Mouse (Mus musculus) right cerebral cortex, postnatal 25 days (tissue): ENCODE data around the gene Hes2.

Experiments used
- DNase-seq: peaks from one replicate; pipeline ENCODE4 v3.0.0; 2022

The Hes2 gene

DNA sequence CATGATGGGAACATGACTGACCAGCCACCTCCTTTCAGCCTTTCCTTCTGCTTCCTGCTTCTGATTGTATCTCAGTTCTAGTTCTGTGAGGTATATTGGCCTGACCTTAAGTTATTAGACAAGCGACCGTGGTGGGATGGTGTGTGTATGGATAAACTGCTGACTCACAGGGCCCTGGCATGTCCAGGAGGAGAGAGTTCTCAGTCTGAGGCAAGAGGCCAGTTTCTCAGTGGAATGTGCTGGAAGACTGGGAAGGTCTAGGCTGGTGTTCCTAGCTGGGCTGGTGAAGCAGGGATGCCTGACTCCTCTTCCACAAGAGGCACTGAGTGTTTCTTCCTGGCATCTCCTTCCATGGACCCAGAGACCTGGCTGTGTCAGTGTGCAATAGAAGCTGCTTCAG lies 4.1 kb downstream of the Hes2 start:
- DNase-seq = no peak

GRCm38 (mm10) chr4:152165036-152165931 lies 6.6 kb downstream of the Hes2 start:
- peak; percentile 49 for DNase-seq

GRCm38 (mm10) chr4:152168052-152168451 lies 9.4 kb downstream of the Hes2 start:
- DNase-seq = no peak

DNA sequence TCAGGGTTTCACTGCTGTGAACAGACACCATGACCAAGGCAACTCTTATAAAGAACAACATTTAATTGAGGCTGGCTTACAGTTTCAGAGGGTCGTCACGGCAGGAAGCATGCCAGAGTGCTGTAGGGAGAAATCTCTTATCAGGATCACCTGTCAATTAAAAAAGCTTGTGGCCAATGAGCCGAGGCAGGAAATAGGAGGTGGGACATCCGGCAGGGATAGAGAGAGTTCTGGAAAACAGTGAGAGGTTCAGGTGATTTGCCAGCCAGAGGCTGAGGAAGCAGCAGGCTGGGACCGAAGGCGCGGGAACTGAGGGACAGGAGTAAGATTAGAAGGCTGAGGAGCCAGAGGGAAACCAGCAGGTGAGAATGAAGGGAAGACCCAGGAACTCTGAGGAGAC lies 10.4 kb downstream of the Hes2 start:
- no peak for DNase-seq

GRCm38 (mm10) chr4:152170286-152170685 lies 11.6 kb downstream of the Hes2 start:
- no peak for DNase-seq

- no peak for DNase-seq
Observed at GRCm38 (mm10) chr4:152171543-152171942, 12.9 kb downstream of the Hes2 start.

GRCm38 (mm10) chr4:152173041-152173440 lies 14.4 kb downstream of the Hes2 start:
- peak; percentile 68 for DNase-seq

DNA sequence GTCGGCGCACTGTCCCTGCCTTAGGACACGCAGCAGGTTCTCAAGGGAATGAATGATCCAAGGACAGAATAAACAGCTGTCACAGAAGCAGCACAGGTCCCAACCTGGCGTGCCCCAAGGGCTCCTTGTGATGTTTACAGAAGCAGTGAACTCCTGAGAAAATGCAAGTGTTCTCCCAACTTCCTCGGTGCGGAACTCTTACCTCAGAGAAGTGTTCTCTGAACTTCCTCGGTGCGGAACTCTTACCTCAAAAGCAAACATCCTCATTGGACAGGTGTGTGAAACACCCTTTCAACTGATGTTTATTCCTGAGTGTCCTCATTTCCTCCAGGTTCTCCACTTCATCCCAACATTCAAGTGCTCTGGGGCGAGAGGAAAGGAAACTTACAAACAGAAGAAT lies 15.3 kb downstream of the Hes2 start:
- no peak for DNase-seq

DNA sequence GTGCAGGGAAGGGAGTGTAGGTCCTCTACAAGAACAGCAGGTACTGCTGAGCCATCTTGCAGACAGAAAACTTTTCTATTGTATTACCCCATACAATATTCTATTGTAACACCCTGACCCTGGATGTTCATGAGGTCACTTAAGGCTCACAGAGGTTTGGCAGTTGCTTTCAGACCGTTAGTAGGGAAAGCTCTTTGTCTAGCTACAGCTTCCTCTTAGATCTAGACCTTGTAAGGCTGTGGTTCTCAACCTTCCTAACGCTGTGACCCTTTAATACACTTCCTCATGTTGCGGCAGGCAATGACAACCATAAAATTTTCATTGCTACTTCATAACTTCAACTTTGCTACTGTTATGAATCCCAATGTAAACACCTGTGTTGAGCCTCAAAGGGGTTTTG lies 18.0 kb downstream of the Hes2 start:
- no peak for DNase-seq

GRCm38 (mm10) chr4:152177174-152177536 lies 18.5 kb downstream of the Hes2 start:
- no peak for DNase-seq

DNA sequence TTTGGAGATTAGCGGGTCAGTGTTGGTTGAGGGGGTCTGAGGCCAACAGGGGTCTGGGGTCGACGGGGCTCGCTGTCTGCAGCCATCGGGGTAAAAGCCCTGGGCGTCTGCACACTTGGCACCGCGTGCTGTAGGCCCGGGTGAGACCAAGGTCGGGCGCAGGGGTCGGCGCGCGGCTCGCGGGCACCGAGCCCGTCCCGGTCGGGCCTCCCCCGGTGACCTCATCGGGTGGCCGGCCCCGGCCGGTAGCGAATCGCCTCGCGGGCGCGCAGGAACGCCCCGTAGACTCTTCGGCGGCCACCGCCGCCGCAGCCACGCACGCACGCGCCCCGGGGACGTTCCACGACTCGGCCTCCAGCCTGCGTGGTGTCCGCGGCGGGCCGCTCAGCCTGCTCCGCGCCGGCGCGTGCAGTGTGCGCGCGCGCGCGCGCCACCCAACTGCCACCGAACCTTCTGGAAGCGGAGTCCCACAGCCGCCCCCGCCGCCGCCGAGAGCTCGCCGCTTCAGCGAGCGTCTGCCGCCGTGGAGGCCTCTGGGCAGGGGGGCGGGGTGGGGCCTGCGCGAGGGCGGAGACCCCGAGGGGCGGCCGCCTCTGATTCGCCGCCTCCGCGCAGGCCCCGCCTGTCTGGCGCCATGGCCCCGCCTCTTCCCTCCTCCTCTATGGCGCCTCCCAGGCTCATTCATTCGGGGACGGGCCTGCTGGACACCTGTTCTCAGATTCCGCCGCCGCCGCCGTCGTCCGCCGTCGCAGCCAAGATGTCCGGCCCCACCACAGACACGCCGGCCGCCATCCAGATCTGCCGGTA lies 19.1 kb downstream of the Hes2 start, which contains the start of gene Acot7:
TSS of gene Acot7 (plus strand) at position 598 of the 807 bp plus-strand sequence.
- DNase-seq = peak; percentile 94

GRCm38 (mm10) chr4:152178344-152178864 lies 19.7 kb downstream of the Hes2 start:
- peak; percentile 42 for DNase-seq

DNA sequence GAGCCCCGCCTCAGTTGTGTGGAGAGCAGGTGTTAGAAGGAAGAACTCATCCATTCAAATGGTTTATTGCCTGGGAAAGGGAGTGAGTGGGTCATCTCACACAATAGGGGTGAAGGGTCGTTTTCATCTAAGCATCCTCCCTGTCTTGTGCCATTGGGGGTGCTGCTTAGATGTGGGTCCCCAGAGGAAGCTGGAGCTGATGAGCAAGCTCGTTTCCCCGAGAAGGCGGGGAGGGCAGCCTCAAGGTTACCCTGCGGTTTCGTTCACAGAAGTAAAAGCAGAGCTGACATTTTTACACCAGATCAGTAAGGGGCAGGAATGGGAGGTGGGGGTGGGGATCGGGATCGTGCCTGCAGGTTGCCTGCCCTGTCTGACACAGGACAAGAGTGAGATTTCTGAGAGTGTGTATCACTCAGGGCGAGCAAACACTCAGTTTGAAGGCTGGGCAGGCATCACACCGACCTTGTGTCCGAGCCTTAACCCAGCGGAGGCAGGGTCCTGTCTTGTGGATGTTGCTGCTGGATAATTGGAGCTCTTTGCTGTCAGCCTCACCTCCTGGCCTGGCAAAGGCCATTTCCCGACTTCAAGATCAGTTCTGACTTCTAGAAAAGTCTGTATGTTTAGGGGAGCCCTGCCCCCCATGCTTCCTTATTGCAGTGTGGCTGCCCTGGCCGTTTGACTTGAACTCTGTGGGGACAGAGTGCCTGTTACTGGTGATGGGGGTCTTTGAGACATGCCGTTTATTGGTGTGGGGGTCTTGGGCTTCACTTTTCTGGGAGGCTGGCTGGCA lies 20.4 kb downstream of the Hes2 start:
- no peak for DNase-seq

DNA sequence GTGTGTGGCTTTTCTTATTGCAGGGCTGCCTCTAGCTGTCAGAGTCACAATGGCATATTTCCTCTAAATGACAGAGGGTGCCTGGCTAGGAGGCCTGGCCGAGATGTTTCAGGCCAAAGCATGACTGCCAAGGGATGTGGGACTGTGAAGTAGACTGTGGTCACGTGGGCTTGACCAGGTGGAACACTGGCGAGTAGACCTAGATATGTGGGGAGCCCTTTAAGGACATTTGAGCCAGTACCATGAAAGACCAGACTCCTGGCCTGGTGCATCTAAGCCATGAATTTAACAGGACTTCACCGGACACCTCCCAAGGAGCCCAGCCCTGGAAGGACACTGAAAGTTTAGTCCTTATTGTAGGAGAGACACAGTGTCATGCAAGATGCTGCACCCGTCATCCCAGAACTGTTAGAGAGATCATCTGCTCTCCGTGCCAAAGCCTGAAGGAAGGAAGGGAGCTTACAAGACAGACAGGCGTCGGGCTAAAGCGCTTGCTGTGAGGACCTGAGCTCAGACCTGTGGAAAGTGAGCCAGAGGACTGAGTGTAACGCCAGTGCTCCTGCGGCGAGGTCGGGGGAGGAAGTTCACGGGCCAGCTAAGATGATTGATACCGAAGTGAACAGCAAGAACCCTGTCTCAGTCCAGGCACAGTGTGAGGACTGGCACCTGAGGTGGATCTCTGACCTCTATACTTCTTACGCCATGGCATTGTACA lies 21.4 kb downstream of the Hes2 start:
- no peak for DNase-seq

GRCm38 (mm10) chr4:152182205-152182604 lies 23.5 kb downstream of the Hes2 start:
- DNase-seq = no peak

GRCm38 (mm10) chr4:152184353-152185035 lies 25.8 kb downstream of the Hes2 start:
- peak; percentile 36 for DNase-seq

DNA sequence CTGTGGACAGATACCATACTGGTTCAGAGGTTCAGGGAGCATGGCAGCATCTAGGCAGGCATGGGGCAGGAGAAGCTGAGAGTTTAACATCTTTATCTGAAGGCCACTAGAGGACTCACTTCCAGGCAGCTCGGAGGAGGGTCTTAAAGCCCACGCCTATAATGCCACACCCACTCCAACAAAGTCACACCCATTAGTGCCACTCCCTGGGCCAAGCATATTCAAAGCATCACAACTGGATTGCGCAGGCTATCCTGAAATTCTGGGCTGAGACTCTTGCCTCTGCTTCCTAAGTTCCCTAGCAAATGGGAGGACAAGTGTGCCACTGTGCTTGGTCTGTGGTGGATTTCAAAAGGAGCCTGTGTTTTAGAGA lies 26.5 kb downstream of the Hes2 start:
- no peak for DNase-seq

- DNase-seq = no peak
Observed at GRCm38 (mm10) chr4:152185510-152186204, 27.0 kb downstream of the Hes2 start.

DNA sequence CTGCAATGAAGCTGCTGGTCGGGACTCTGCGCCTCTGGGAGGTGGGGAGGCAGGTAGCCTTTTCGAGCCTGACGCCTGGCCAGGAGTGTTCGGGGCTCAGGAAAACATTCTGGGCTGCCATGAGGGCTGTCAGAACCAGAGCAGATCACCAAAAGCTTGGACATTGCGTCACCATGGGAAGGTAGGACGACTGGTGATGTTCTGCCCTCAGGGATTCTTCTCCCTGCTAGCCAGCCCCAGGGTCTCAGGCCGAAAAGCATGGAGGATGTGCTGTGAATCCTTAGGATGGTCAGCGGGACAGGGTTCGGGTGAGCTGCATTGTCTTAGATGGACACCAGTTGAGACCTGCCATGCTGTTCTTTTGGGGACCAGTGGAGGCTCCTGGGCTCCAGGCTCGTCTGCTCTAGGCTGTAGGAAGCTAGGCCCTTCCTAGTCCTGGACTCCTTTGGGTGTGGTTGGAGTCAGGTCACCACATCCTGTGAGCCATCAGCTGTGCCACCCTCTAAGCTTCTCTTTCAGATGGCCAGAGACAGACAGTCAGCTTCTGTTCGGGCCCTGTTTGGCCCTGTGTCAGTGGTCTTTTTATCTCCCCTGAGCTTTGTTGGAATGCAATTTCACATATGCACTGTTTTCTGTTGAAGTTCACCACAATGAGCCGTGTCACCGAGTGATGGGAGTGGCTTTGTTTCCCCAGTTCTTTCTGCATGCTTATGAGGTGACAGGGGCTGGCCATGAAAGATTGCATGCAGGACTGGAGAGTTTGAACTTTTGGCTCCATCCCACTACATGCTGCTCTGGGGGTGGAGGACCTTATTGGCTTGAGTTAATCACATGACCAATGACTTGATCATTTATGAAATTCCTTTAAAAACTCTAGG lies 27.8 kb downstream of the Hes2 start:
- no peak for DNase-seq

DNA sequence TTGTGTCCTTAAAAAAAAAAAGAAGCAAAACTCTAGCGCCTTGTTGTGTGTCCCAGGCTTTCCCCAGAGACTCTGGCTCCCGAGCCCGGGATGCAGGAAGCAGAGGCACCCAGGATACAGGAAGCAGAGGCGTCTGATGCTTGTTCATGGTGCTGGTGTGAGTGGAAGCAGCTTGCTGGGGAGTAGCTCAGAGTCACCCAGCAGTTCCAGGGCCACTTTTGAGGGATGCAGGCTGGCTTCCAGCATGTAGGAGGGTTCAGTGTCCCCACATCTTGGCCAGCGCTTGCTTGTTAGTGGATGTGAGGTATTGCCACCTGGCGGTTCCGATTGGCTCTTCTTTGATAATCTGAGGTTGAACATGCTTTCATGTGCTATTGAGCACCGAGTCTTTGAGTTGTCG lies 28.5 kb downstream of the Hes2 start:
- DNase-seq = no peak
